Mouse (Mus musculus) embryo, embryonic 9.5 days (tissue): ENCODE data around the gene Nfatc2.

Experiments
- DNase-seq: peaks from one replicate; pipeline ENCODE4 v3.0.0-alpha.2; 2017; ENCODE audit errors: extremely low spot score

Nfatc2 gene

DNA sequence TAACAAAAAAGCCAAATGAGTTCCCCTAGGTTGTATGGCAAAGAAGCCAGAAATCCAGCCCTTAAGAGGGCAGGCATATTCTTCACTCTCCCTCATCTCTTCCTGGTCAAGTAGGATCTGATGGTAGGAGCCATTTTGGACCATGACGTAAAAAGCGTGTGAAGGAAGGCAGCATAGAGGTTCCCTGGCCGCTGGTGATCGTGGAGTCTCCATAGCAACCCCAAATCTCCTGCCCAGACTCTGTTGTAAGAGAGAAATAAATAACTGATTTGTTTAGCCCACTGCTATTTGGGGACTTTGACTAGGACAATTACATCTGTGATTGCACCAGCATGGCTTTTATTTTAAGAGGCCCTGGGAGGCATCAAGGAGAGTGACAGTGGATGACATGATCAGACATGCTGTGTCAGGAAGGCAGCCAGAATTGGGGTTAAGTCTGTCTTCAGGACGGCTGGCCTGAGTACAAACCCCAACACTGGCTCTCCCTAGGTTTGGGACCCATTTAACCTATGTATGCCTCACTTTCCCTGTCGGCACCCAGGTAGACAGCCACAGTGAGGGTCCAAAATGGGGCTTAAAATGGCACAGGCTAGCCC is 8.3 kb upstream of the Nfatc2 start:
- DNase-seq: no peak

DNA sequence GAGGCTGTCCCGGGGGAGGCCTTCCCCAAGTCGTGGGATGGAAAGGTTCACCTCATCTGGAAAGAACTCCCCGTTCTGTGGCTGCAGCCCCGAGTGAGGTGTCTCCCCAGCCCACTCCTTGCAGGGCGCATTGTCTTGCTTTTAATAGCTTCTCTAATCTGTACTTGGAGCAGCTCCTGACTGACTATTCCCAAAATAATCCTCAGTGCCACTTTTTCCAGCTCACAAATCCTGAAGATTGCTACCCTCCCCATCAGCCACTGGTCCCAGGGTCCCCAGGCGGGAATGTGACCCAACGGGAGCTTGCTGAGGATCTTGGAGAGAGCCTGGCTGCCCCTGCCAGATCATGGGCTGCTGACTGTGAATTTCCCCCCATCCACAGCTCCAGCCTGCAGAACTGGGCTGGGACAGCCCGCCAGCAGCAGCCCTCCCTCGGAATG is 6.7 kb upstream of the Nfatc2 start:
- DNase-seq: no peak

DNA sequence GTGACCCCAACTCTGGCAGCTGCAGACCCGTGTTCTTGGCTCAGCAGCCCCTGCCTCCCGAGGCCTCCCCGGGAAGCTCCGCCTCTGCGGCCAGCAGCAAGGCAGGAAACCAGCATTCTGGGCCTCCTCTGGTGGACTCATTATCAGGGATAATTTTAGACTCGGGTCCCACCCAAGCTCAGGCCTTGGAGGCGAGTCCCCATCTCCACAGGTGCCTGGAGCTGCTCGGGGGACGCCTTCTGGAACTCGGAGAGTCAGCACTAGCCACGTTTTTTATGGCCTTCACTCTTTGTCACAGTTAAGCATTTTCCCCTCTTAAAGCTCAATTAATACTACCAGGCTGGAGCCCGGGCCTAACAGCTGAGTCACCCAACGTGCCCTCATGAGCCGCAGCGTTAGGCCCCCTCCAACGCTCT is 3.2 kb upstream of the Nfatc2 start:
- no peak for DNase-seq

DNA sequence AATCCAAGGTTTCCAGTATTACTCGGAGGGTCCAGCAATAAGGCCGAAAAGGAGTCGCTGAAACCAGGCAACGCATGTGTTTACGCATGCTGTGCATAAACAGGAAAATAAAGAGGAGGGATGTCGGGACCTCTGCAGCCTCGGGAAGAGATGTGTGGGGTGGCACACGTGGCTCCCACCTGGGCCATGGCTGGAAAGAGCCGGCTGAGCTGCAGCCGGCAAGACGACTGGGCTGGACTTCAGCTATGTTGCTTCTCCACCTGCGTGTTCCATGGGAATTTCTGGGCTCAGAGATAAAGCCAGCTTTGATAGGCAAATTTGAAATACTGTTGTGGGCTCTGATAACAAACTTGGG is 907 bp upstream of the Nfatc2 start:
- no peak for DNase-seq

DNA sequence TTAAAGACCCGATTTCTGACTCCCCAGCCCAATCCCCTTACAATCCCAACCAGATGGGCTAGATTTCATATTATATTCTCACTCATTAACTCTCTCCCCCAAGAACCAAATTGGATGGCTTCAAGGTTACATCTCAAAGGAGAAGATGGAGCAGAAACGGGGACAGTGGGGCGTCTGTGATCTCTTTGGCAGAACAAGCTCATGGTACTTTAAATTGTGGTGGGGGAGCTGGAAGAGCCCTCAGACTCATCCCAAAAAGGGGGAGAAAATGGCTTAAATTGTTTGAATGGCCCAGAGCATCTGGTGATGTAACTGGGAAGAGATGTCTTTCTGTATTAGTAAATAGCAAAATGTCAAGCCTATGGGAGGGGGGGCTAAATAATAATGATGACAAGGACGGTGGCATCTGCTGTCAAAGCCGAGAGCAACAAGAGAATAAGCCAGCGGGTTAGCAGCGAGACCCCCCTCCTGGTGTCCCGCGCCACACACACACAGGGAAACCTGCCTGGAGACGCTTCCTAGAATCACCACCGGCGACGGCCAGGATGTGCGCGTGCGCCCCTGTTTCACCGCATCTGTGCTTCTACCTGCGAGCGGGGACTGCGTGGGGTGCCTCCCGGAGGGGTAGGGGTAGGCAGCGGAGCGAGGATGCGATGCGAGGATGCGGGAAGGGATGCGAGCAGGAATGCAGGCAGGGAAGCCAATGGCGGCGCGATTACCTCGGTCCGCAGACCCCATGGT is 537 bp downstream of the Nfatc2 start:
- DNase-seq: peak; percentile 40

DNA sequence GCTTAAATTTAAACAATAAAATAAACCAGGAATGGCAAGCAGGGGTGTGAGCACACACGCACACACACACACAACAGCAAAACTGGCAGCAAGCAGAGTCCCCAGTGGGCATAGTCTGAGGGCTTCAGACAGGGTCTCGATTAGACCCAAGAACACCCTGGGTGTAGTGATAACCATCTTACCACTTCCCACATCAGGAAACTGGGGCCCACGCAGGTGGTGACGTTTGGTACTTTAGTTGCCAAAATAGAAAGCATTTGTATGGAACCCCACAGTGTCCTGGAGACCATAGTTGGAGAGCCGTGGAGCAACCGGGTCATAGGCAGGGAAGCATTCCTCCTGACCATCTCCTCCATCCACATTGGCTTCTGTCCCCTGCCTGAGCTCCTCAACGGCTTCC is 5.8 kb downstream of the Nfatc2 start:
- DNase-seq: no peak

DNA sequence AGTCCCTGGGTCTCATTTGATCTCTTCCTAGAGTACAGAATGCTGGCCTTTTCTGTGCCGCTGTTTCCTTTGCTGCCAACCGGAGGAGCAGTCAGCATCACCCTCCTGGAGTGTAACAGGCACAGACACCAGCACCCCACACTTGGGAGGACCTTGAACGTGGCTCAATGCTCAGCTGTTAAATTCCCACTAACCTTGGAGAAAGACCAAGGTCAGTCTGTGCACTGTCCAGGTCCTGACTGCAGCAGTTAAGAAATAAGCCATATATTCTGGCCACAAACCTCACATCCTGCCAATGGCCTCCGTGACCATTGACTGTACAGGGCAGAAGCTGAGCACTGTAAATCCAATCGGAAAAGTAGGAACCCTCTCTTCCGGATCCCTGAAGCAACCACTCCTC is 7.8 kb downstream of the Nfatc2 start:
- DNase-seq: no peak

DNA sequence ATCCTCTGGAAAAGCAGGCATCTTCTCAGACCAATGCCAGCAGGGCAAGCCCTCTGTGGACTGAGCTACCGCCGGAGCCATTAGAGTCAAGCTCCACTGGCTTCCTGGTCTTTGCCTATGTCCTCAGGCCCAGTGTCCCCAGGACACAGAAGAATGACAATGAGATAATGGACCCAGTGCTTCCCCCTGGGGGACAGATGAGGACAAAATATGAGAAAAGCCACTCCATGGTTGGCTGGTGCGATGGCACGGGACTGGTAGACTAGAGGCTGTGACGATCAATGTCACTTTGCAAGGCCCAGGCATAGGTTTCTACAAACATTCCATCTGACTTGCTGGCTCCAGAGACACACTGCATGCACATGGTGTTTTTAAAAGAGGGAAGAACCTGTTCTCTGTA is 8.5 kb downstream of the Nfatc2 start:
- DNase-seq: no peak

DNA sequence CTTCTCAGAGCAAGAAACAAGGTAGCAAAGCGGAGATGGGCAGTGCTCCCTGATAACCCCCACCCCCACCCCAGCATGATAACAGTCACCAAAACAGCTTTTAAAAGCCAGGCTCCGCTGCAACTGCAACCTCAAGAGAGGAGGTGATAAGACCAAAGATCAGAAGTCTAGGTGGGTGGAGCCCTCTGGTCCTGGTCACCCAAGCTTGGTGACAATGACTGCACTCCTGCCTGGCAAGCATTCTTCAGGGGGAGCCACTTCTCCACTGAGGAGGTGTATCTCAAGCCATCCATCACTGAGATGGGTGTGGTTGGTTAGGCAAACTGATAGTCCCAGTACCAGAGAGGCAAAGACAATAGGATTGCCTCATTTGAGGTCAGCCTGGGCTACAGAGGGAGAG is 10.4 kb downstream of the Nfatc2 start:
- no peak for DNase-seq

DNA sequence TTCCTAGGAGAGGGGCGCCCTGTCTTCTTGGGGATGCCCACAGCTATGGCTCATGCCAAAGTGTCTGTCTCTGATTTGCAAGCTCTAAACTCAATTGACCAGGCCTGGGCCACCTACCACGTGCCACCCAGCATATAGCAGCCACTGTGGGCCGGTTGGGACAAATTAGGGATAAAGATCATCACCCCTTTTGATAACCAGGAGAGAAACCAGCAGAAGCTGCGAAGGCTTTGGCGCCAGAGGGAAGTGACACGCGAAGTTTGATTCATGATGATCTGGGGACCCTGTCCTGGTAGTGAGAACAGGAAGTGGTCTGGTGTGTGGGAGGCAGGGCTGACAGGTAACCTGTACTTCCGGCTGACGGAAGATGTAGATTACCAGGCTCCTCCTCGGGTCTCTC is 10.9 kb downstream of the Nfatc2 start:
- no peak for DNase-seq

DNA sequence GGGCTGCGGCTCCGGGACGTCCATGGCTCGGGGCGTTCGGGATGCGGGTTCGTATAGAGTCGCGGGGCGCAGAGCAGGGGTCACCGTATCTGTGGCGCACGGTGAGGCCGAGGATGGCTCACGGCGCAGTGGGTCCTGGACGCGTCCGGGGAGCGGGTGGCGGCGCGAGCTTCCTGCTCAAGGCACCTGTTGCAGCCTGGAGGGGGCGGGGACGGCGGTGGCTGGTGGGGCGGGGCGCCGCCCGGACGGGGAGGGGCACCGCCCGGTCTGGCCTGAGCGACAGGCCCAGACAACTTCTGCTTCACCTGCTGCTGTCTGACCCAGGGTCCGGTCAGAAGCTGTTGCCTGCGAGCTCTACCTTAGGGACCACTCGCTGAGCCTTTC is 11.3 kb downstream of the Nfatc2 start:
- DNase-seq: peak; percentile 51

DNA sequence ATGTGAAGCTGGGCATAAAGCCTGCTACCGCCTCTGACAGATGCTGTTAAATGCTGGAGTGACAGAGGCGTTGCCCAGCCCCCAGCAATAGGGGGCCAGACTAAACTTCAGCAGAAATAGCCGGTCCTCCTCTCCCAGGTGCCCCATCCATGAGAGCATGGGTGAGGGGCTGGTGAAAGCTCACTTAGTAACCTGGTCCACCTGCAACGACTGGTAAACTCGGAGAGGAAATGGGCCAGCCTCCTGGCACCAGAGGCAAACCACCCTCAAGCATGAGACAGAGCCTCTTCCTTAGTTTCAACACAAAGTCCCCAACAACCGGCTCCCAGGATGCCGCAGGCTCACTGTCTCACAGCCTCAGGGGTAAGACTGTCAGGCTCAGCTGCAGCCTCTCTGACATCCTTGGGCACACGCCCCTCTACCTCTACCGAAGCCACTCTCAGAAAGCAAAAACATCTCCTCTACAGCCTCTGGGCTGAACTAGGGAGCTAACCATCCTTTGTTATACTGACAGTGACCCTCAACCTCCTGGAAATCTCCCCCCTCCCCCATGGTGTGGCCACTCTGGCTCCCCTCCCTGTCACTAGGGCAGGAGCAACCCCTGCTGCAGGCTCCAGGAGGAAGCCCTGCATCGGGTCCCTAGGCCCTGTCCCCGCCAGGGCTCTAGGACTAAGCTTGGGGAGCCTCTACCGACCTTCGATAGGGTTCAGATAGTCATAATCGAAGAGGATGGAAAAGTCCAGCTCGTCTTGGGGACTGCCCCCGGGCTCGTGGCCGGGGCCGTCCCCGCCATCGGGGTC is 11.9 kb downstream of the Nfatc2 start:
- DNase-seq: no peak

DNA sequence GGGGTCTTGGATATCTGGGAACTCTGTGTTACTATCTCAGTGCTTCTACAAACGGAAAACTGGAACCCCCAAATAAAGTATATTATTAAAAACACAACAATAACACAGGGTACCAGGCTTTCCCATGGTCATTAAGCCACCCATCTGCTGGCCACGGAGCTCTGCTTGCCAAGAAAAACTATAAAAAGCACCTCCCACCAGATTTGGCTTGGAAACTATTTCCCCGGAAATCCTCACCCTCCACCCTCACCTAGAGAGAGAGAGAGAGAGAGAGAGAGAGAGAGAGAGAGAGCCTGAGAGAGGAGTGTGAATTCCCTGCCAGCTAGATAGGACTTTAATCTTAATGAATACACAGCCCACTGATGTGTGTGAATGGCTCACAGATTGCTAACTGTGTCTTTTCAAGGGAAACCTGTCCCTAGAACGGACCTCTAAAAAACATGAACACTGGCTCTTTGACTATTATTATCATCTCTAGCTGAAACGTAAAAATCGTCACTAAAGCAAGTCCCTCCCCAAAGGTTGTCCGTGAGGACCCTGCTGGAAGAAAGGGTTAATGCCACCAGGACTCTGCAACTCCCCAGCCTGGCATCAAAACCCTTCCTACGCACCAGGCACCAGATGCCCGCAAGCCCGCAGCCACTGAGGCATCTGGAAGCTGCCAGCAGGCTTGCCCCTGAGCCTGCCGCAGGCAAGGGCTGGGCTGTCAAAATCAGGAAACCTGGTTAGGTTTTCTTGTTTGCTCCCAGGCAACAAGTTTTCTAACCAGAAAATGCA is 12.7 kb downstream of the Nfatc2 start:
- DNase-seq: no peak

DNA sequence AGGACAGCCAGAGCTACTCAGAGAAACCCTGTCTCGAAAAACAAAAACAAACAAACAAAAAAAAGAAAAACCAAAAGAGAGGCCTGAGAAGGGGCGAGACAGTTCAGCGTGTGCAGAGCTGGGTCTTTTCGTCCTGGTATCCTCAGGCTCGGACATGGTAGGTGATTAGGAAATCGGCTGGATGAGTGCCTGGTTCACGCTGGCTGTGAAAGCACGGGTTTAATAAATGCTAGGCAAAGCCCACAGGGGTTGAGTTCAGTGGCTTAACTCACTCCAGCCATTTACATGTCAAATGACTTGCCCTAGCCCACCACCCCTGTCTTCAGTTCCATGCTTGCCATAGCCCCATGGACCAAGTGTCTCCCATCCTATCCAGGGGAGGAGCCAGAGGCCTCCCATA is 14.3 kb downstream of the Nfatc2 start:
- DNase-seq: no peak

DNA sequence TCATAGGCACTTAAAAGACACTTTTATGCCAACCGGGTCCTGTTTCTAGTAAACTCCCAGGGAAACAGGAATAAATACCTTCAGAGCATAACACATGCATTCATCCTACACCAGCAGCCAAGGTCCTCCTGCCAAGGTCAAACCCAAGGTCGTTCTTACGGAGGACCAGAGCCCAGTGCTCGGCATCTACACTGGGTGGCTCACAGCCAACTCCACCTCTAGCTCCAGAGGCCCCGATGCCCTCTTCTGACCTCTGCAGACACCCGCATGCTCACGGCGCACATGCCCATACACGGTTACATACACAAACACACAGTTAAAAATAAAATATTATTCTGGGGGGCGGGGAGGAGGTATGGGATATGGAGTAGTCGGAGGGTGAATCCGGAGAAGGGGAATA is 14.9 kb downstream of the Nfatc2 start:
- no peak for DNase-seq

DNA sequence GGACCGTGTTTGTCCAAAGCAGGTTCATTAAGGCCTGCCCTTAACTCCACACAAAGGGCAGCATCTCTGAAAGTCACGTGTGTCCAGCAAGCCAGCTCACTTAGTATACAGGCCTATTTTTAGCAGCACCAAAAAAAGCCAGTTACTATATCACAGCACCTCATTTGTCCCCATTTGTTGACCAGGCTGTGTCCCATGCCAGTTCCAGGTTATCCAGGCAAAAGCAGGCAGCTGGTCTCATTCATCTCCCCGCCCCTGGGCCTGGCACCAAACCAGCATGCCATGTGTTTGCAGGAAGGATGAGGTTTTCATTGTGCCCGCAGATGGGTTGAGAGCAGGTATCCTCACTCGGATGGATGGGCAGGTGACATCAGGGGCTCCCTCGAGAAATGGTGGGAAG is 16.6 kb downstream of the Nfatc2 start:
- no peak for DNase-seq

DNA sequence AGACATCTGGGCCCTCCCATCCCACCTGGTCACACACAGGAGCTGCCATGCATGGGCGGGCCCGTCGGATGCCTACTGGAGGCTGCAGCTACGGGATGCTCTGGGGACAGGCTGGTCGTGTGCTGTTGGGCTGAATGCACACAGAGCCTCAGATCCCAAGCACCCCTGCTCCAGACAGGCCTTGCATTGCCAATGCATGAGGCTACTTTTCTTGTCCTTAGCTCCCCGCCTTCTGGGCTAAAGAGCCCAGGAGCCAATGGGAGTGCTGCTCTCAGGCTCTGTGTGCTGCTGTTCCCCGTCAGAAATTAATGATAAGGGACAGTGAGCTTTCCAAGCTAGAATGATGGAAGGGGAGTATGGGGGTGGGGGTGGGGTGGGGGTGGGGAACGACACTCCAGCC is 17.0 kb downstream of the Nfatc2 start:
- DNase-seq: no peak

DNA sequence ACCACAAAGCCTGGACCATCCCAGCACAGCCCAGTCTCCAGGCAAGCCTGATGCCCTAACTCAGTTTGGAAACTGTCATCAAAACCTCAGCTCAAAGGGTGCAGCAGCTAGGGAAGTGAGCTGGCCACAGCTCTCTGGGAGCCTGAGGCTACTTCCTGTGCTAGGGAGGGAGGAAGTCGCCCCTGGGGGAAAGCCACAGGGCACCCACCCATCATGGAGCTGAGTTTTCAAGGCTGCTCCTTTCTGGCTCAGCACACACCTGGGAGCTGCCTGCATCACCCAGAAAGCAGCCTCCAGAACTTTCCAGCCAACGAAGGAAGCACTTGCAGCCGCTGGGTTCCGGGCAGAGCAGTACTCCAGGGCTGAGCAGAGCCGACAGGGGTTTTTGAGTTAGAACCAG is 18.4 kb downstream of the Nfatc2 start:
- DNase-seq: no peak

DNA sequence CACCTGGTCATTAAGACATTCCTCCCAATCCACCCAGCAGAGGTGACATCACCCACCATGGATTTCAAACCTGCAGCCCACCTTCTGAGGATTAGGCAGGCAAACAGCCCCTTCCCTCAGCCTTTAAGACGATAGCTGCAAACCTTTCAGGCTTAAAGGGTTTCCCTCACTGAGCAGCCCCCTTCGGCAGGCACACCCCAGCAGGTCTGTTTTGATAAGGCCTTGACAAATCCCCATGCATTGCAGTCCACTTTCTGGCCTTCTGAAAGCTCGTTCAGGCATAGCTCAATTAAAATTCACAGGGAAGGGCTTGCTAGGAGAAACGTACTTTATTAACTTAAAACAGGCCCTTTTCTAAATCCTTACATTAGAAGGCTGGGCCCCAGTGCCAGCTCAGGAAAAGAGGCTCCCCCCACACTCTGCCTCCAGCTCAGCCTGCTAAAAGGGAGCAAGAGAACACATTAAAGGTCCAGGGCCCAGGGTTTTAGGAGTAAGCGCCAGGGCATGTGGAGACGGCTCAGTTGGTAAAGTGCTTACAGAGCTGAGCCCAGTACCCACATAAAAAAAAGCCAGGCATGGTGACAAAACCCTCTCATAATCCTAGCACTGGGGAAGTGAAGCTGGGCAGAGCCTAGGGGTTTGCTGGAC is 20.1 kb downstream of the Nfatc2 start:
- no peak for DNase-seq

DNA sequence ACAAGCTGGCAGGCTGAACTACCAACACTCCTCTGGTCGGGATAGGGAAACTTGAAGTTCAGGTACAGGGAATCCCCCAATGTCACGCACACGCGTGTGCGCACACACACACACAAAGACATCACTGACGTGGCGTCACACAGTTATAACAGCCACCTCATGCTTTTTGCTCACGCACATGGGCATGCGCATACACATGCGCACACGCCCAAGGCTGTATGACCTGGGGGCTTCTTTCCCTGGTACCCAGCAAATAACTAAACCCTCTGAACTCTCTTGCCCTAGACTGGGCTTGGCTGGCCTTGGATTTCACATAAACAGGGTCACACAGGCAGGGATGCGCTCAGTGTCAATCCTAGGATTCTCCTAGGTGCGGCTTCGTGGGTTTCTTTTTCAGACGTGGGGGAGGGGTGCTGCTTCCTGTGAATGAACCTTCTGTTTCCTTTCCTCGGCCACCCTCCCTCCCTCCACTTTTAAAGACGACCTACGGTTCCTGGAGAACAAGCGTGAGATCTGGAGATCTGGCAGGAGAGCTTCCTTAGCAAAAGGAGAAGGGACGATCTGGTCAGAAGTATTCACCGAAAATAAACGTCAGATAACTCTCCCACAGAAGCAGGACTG is 21.1 kb downstream of the Nfatc2 start:
- no peak for DNase-seq

DNA sequence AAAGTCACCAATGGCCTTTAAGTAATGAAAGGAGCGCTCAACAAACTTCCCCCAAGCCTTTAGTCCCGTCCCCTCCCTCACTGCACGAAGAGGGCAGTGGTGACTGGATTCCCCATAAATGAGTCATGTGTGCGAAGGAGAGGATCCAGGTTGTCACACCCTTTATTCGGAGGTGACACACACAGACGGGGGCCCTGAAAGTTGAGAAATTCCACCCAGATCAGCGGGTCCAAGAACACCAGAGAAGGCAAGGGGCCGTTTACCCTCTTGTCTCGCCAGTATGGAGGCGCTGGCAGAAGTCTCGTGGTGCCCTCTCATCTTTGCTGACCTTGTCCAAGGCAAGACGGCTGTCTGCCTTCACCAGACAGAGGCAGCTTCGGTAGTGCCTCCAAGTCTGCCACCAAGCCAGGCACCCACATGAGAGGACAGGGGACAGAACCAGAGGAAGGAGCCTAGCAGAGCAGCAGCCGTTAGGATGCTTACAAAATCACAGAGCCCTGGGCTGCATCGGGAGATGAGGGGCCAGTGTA is 21.8 kb downstream of the Nfatc2 start:
- DNase-seq: no peak
